Mouse (Mus musculus) midbrain, embryonic 10.5 days (tissue): ENCODE results near the gene Zfp598. TPM values are rescaled to one million over a fixed set of nuclear protein-coding genes. Genes with fewer than 3 reads are reported as not detected.
A peak's percentile ranks its signal among the peaks of the same experiment; 100 is the strongest.

Experiments used
- DNase-seq: peaks from one replicate; pipeline ENCODE4 v3.0.0-alpha.2; 2017; ENCODE audit warnings: low spot score
- H3K27ac ChIP-seq: fragments of 300-500 bp; sonication (generic); replicated peaks from 2 replicates; pipeline ENCODE4 v1.5.1; 2016; ENCODE audit warnings: mild to moderate bottlenecking
- H3K27me3 ChIP-seq: fragments of 300-500 bp; sonication (generic); 2 replicates; pipeline ENCODE4 v1.6.1; 2016; ENCODE audit warnings: low read depth, mild to moderate bottlenecking; ENCODE audit not compliant: poor library complexity, severe bottlenecking
- H3K36me3 ChIP-seq: fragments of 300-500 bp; sonication (generic); 2 replicates; pipeline ENCODE4 v1.6.1; 2016; ENCODE audit warnings: mild to moderate bottlenecking, moderate library complexity
- H3K4me1 ChIP-seq: fragments of 300-500 bp; sonication (generic); 2 replicates; pipeline ENCODE4 v1.6.1; 2016
- H3K4me3 ChIP-seq: fragments of 300-500 bp; sonication (generic); 2 replicates; pipeline ENCODE4 v1.5.1; 2016; ENCODE audit warnings: mild to moderate bottlenecking, moderate library complexity
- H3K9me3 ChIP-seq: fragments of 300-500 bp; sonication (generic); replicated peaks from 2 replicates; pipeline ENCODE4 v1.6.1; 2016; ENCODE audit warnings: mild to moderate bottlenecking
- WGBS: fragments of 180-500 bp; shearing (Covaris S2); methylation state at CpG from one replicate; pipeline ENCODE4 v1.1.7; 2016; 5-methylcytosine and 5-hydroxymethylcytosine counted together
- polyA plus RNA-seq: library from polyadenylated mRNA; unstranded; fragments of >200 nt; fragmentation: Nextera tagmentation; extraction: Ambion mirVana; gene quantifications from 2 replicates; pipeline ENCODE4 v1.2.1, GENCODE M21; 2016

Zfp598 gene
- polyA plus RNA-seq: 21.7 and 24.3 TPM in 2 replicates

GRCm38 (mm10) chr17:24669545-24670245 is at the start of gene Zfp598:
Zfp598 (plus strand) TSS chr17:24669687.
- under 1% methylated on average over 79 of the region's 80 CpGs for WGBS
- H3K27me3 ChIP-seq: no peaks in the 10 kb centered on the region
- peaks cover 34% of the 10 kb centered on the region for H3K4me1 ChIP-seq
- no peaks in the 10 kb centered on the region for H3K36me3 ChIP-seq
- peak within 1 kb of the TSS; percentile 96 for H3K27ac ChIP-seq
- H3K4me3 ChIP-seq: peak within 1 kb of the TSS; percentile 95
- DNase-seq: peak; percentile 94
- H3K9me3 ChIP-seq: no peaks in the 10 kb centered on the region

GRCm38 (mm10) chr17:24625472-24625871 is 44.0 kb upstream of the Zfp598 start:
- 93% methylated on average over 8 of the region's 8 CpGs for WGBS
- H3K27me3 ChIP-seq: no peaks in the 10 kb centered on the region
- DNase-seq: no peak
- peaks cover 100% of the 10 kb centered on the region for H3K36me3 ChIP-seq
- no peak overlapping the region for H3K27ac ChIP-seq
- H3K4me3 ChIP-seq: no peak overlapping the region
- no peaks in the 10 kb centered on the region for H3K9me3 ChIP-seq
- H3K4me1 ChIP-seq: no peaks in the 10 kb centered on the region

GRCm38 (mm10) chr17:24628646-24629045 is 40.8 kb upstream of the Zfp598 start:
- H3K27ac ChIP-seq: no peak overlapping the region
- peaks cover 74% of the 10 kb centered on the region for H3K36me3 ChIP-seq
- DNase-seq: peak; percentile 70
- no peak overlapping the region for H3K4me3 ChIP-seq
- peaks cover 19% of the 10 kb centered on the region for H3K4me1 ChIP-seq
- 50% methylated on average over 5 of the region's 5 CpGs for WGBS
- H3K27me3 ChIP-seq: no peaks in the 10 kb centered on the region
- no peaks in the 10 kb centered on the region for H3K9me3 ChIP-seq

GRCm38 (mm10) chr17:24630072-24630471 is 39.4 kb upstream of the Zfp598 start:
- Histone ChIP-seq H3K27ac (no peak overlapping the region), H3K36me3 (peaks cover 60% of the 10 kb centered on the region), H3K4me3 (no peak overlapping the region), H3K4me1 (peaks cover 21% of the 10 kb centered on the region), H3K27me3 (no peaks in the 10 kb centered on the region), H3K9me3 (no peaks in the 10 kb centered on the region)
- no peak for DNase-seq
- 92% methylated on average over 14 of the region's 14 CpGs for WGBS

- Histone ChIP-seq H3K4me3 (peak within 1 kb of the TSS; percentile 68), H3K27me3 (no peaks in the 10 kb centered on the region), H3K27ac (peak within 1 kb of the TSS; percentile 88), H3K36me3 (peaks cover 38% of the 10 kb centered on the region), H3K4me1 (peaks cover 27% of the 10 kb centered on the region), H3K9me3 (no peaks in the 10 kb centered on the region)
- WGBS: 1% methylated on average over 51 of the region's 51 CpGs
- DNase-seq: peak; percentile 90
Observed at GRCm38 (mm10) chr17:24632167-24632812, 37.2 kb upstream of the Zfp598 start, which contains the start of the genes Tsc2 and Nthl1. Tsc2 (minus strand) TSS chr17:24632630. Nthl1 (plus strand) TSS chr17:24632680.

- Histone ChIP-seq H3K36me3 (peaks cover 32% of the 10 kb centered on the region), H3K9me3 (no peaks in the 10 kb centered on the region), H3K27ac (peak overlapping the region; percentile 88), H3K27me3 (no peaks in the 10 kb centered on the region), H3K4me3 (peak overlapping the region; percentile 68), H3K4me1 (peaks cover 27% of the 10 kb centered on the region)
- WGBS: 15% methylated on average over 22 of the region's 22 CpGs
- no peak for DNase-seq
Observed at GRCm38 (mm10) chr17:24632813-24633449, 36.6 kb upstream of the Zfp598 start.

GRCm38 (mm10) chr17:24633831-24634230 is 35.7 kb upstream of the Zfp598 start:
- no peaks in the 10 kb centered on the region for H3K27me3 ChIP-seq
- 95% methylated on average over 11 of the region's 11 CpGs for WGBS
- 0 out of 2 replicates have a peak overlapping the region, but pooled peaks have one; percentile 68 for H3K4me3 ChIP-seq
- H3K36me3 ChIP-seq: peaks cover 31% of the 10 kb centered on the region
- H3K9me3 ChIP-seq: no peaks in the 10 kb centered on the region
- no peak for DNase-seq
- no peak overlapping the region for H3K27ac ChIP-seq
- H3K4me1 ChIP-seq: peaks cover 27% of the 10 kb centered on the region

- no peak overlapping the region for H3K27ac ChIP-seq
- peaks cover 27% of the 10 kb centered on the region for H3K4me1 ChIP-seq
- no peak for DNase-seq
- H3K36me3 ChIP-seq: peaks cover 26% of the 10 kb centered on the region
- no peaks in the 10 kb centered on the region for H3K9me3 ChIP-seq
- H3K27me3 ChIP-seq: no peaks in the 10 kb centered on the region
- no peak overlapping the region for H3K4me3 ChIP-seq
- WGBS: 93% methylated on average over 4 of the region's 4 CpGs
Observed at GRCm38 (mm10) chr17:24635024-24635423, 34.5 kb upstream of the Zfp598 start.

- DNase-seq: no peak
- Histone ChIP-seq H3K36me3 (peaks cover 26% of the 10 kb centered on the region), H3K9me3 (no peaks in the 10 kb centered on the region), H3K4me3 (no peak overlapping the region), H3K4me1 (peaks cover 27% of the 10 kb centered on the region), H3K27me3 (no peaks in the 10 kb centered on the region), H3K27ac (no peak overlapping the region)
- WGBS: 94% methylated on average over 5 of the region's 5 CpGs
Observed at GRCm38 (mm10) chr17:24635694-24636093, 33.8 kb upstream of the Zfp598 start.

- WGBS: 61% methylated on average over 5 of the region's 5 CpGs
- no peak overlapping the region for H3K4me3 ChIP-seq
- H3K36me3 ChIP-seq: peaks cover 25% of the 10 kb centered on the region; the same call in 1 of the 2 replicates
- H3K4me1 ChIP-seq: peaks cover 21% of the 10 kb centered on the region
- DNase-seq: no peak
- H3K9me3 ChIP-seq: no peaks in the 10 kb centered on the region
- H3K27ac ChIP-seq: no peak overlapping the region
- no peaks in the 10 kb centered on the region for H3K27me3 ChIP-seq
Observed at GRCm38 (mm10) chr17:24636781-24637481, 32.6 kb upstream of the Zfp598 start.

- Histone ChIP-seq H3K36me3 (peaks cover 25% of the 10 kb centered on the region; the same call in 1 of the 2 replicates), H3K9me3 (no peaks in the 10 kb centered on the region), H3K4me3 (no peak overlapping the region), H3K27me3 (no peaks in the 10 kb centered on the region), H3K4me1 (peaks cover 19% of the 10 kb centered on the region), H3K27ac (no peak overlapping the region)
- DNase-seq: no peak
- WGBS: 90% methylated on average over 4 of the region's 4 CpGs
Observed at GRCm38 (mm10) chr17:24638214-24638613, 31.3 kb upstream of the Zfp598 start.

GRCm38 (mm10) chr17:24638840-24639239 is 30.6 kb upstream of the Zfp598 start:
- Histone ChIP-seq H3K36me3 (peaks cover 25% of the 10 kb centered on the region; the same call in 1 of the 2 replicates), H3K9me3 (no peaks in the 10 kb centered on the region), H3K27me3 (no peaks in the 10 kb centered on the region), H3K27ac (0 out of 2 replicates have a peak overlapping the region, but pooled peaks have one; percentile 47), H3K4me3 (no peak overlapping the region), H3K4me1 (peaks cover 19% of the 10 kb centered on the region)
- 79% methylated on average over 9 of the region's 9 CpGs for WGBS
- no peak for DNase-seq
